10 mouse cellular contexts compared by ENCODE assay signal in the genomic region with DNA sequence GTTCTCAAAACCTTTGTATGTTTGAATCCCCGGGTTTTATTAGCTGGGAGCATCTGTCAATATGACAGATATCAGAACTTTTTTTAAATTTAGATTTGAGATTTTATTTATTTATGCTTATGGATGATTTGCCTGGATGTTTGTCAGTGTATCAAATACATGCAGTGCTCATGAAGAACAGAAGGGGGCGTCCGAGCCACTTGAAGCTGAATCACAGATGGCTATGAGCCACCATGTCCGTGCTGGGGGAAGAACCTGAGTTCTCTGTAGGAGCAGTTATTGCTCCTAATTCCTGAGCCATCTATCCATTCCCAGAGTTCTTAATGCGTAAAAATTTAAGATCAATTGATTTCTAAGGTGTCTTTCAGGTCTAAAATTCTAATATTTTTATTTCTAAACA. TPM values are rescaled to one million over a fixed set of nuclear protein-coding genes. Genes with fewer than 3 reads are reported as not detected.
DNase-seq lines count a peak whose midpoint lies in the region; ATAC-seq and TF ChIP-seq lines count a peak whose summit lies in the region.
"Had no signal": no experiment of that assay in that cellular context is flagged by ENCODE, and none has a peak within 500 bp of the region (broad histone marks: within the 10 kb centered on the region; RNA-seq: fewer than 3 reads in every experiment).

No protein-coding gene starts in this region.

- H3K4me3 ChIP-seq in hindbrain, postnatal 0 days (ENCODE audit: low read length) = no peak overlapping the region
- H3K4me3 ChIP-seq in hindbrain, embryonic 12.5 days = no peak overlapping the region
- H3K4me3 ChIP-seq in liver, embryonic 14.5 days (ENCODE audit: insufficient read depth in 1 of 2, low read depth in 2 of 2, low read length in 2 of 2) = no peak overlapping the region
- H3K4me3 ChIP-seq in forebrain, embryonic 15.5 days = no peak overlapping the region
- H3K4me3 ChIP-seq: hindbrain, embryonic 15.5 days had no signal

- H3K4me2 ChIP-seq in hindbrain, postnatal 0 days (ENCODE audit: low read depth, low read length) = no peak overlapping the region
- H3K4me2 ChIP-seq in hindbrain, embryonic 12.5 days (replicated peaks) = no peak overlapping the region
- no peak overlapping the region for H3K4me2 ChIP-seq in liver, embryonic 14.5 days (ENCODE audit: low read depth)
- H3K4me2 ChIP-seq in forebrain, embryonic 15.5 days (replicated peaks) = no peak overlapping the region
- H3K4me2 ChIP-seq: hindbrain, embryonic 15.5 days had no signal

- TF ChIP-seq EP300 in liver, embryonic 14.5 days (IDR thresholded peaks at IDR 0.05; ENCODE audit: low read depth) = no peak

- DNase-seq in hindbrain, postnatal 0 days (ENCODE audit: low spot score) = no peak
- peak; percentile 63 for DNase-seq in CD4-positive helper T cell, adult 2 months (ENCODE audit: low read depth, low spot score)
- peak; percentile 22 for DNase-seq in adrenal gland, postnatal 10 days
- peak in 1 of 3 experiments; percentile 6 for DNase-seq in liver, embryonic 14.5 days (ENCODE audit: low read depth in 3 of 3, low spot score in 3 of 3)
- DNase-seq in testis, postnatal 10 days (ENCODE audit: low spot score) = peak; percentile 40
- DNase-seq in ovary, adult 18-20 months (ENCODE audit: low spot score) = no peak

- H3K4me1 ChIP-seq in hindbrain, postnatal 0 days (ENCODE audit: insufficient read depth, low read length) = no peaks in the 10 kb centered on the region
- H3K4me1 ChIP-seq in hindbrain, embryonic 12.5 days = no peaks in the 10 kb centered on the region
- no peaks in the 10 kb centered on the region for H3K4me1 ChIP-seq in liver, embryonic 14.5 days (replicated peaks; ENCODE audit: control insufficient read depth in 2 of 2, insufficient read depth in 2 of 2, low read length in 1 of 2)
- no peaks in the 10 kb centered on the region for H3K4me1 ChIP-seq in forebrain, embryonic 15.5 days
- H3K4me1 ChIP-seq: hindbrain, embryonic 15.5 days had no signal

- no peaks in the 10 kb centered on the region for H3K36me3 ChIP-seq in hindbrain, postnatal 0 days (ENCODE audit: insufficient read depth, low read length)
- H3K36me3 ChIP-seq in hindbrain, embryonic 12.5 days = no peaks in the 10 kb centered on the region
- H3K36me3 ChIP-seq in liver, embryonic 14.5 days (replicated peaks; ENCODE audit: control insufficient read depth, insufficient read depth, low read depth) = no peaks in the 10 kb centered on the region
- H3K36me3 ChIP-seq in forebrain, embryonic 15.5 days = no peaks in the 10 kb centered on the region
- H3K36me3 ChIP-seq: hindbrain, embryonic 15.5 days had no signal

- no peaks in the 10 kb centered on the region for H3K9me3 ChIP-seq in hindbrain, postnatal 0 days (ENCODE audit: low read length)
- H3K9me3 ChIP-seq in hindbrain, embryonic 12.5 days (replicated peaks) = no peaks in the 10 kb centered on the region
- H3K9me3 ChIP-seq in liver, embryonic 14.5 days (ENCODE audit: control insufficient read depth, low read length) = no peaks in the 10 kb centered on the region
- H3K9me3 ChIP-seq in forebrain, embryonic 15.5 days = no peaks in the 10 kb centered on the region
- H3K9me3 ChIP-seq: hindbrain, embryonic 15.5 days had no signal

- TF ChIP-seq CTCF in hindbrain, postnatal 0 days (IDR thresholded peaks at IDR 0.05; ENCODE audit: low read depth) = peak; percentile 37
- peak; percentile 41 for TF ChIP-seq CTCF in liver, embryonic 14.5 days (IDR thresholded peaks at IDR 0.05; ENCODE audit: low read depth)

- no peak overlapping the region for H3K27ac ChIP-seq in hindbrain, postnatal 0 days
- H3K27ac ChIP-seq in hindbrain, embryonic 12.5 days = no peak overlapping the region
- no peak overlapping the region for H3K27ac ChIP-seq in liver, embryonic 14.5 days
- H3K27ac ChIP-seq in forebrain, embryonic 15.5 days (replicated peaks) = no peak overlapping the region
- H3K27ac ChIP-seq: hindbrain, embryonic 15.5 days; macrophage had no signal

- no peaks in the 10 kb centered on the region for H3K27me3 ChIP-seq in hindbrain, postnatal 0 days (ENCODE audit: insufficient read depth, low read length)
- H3K27me3 ChIP-seq in hindbrain, embryonic 12.5 days = no peaks in the 10 kb centered on the region
- no peaks in the 10 kb centered on the region for H3K27me3 ChIP-seq in liver, embryonic 14.5 days (ENCODE audit: control insufficient read depth, insufficient read depth, low read length)
- H3K27me3 ChIP-seq in forebrain, embryonic 15.5 days = no peaks in the 10 kb centered on the region
- H3K27me3 ChIP-seq: hindbrain, embryonic 15.5 days had no signal

- no peak overlapping the region for H3K9ac ChIP-seq in hindbrain, postnatal 0 days (replicated peaks; ENCODE audit: low read length)
- no peak overlapping the region for H3K9ac ChIP-seq in hindbrain, embryonic 12.5 days
- H3K9ac ChIP-seq in liver, embryonic 14.5 days (replicated peaks) = no peak overlapping the region
- no peak overlapping the region for H3K9ac ChIP-seq in forebrain, embryonic 15.5 days (replicated peaks)
- H3K9ac ChIP-seq: hindbrain, embryonic 15.5 days had no signal

- no peak for ATAC-seq in hindbrain, postnatal 0 days
- no peak for ATAC-seq in hindbrain, embryonic 12.5 days (ENCODE audit: low FRiP score)
- no peak for ATAC-seq in liver, embryonic 14.5 days (ENCODE audit: insufficient read depth)
- ATAC-seq in forebrain, embryonic 15.5 days (replicated peaks) = no peak

- WGBS in hindbrain, postnatal 0 days = 17% methylated on average over 5 of the region's 5 CpGs
- 17% methylated on average over 5 of the region's 5 CpGs for WGBS in hindbrain, embryonic 12.5 days
- WGBS in liver, embryonic 14.5 days (ENCODE audit: insufficient replicate concordance) = 15% methylated on average over 5 of the region's 5 CpGs
- 18% methylated on average over 5 of the region's 5 CpGs for WGBS in forebrain, embryonic 15.5 days

RNA-seq across cellular contexts. Expression of a gene that starts 12.4 kb away (rescaled TPM):
- total RNA-seq in hindbrain, postnatal 0 days (2014; rRNA removed) = not detected in 2 replicates
- not detected in 2 replicates for polyA plus RNA-seq in hindbrain, postnatal 0 days (2015; fragmentation: Nextera tagmentation; extraction: Ambion mirVana)
- not detected in 2 replicates for polyA plus RNA-seq in hindbrain, embryonic 12.5 days (2016; fragmentation: Nextera tagmentation; extraction: Ambion mirVana)
- not detected for total RNA-seq in adrenal gland, postnatal 10 days (2021)
- polyA plus RNA-seq in liver, embryonic 14.5 days (2012; rRNA removed) = not detected in 2 replicates
- polyA plus RNA-seq in liver, embryonic 14.5 days (2014; fragmentation: Nextera tagmentation; extraction: Ambion mirVana) = not detected in 2 replicates
- not detected in 2 replicates for polyA plus RNA-seq in forebrain, embryonic 15.5 days (2015; fragmentation: Nextera tagmentation; extraction: Ambion mirVana)
- polyA plus RNA-seq: hindbrain, embryonic 15.5 days; macrophage had no signal

RNA-seq across cellular contexts. Expression of a gene that starts 19.0 kb away (rescaled TPM):
- not detected in 2 replicates for total RNA-seq in hindbrain, postnatal 0 days (2014; rRNA removed)
- not detected in 2 replicates for polyA plus RNA-seq in hindbrain, postnatal 0 days (2015; fragmentation: Nextera tagmentation; extraction: Ambion mirVana)
- polyA plus RNA-seq in hindbrain, embryonic 12.5 days (2016; fragmentation: Nextera tagmentation; extraction: Ambion mirVana) = not detected in 2 replicates
- not detected for total RNA-seq in adrenal gland, postnatal 10 days (2021)
- not detected in 2 replicates for polyA plus RNA-seq in liver, embryonic 14.5 days (2012; rRNA removed)
- polyA plus RNA-seq in liver, embryonic 14.5 days (2014; fragmentation: Nextera tagmentation; extraction: Ambion mirVana) = not detected in 2 replicates
- not detected in 2 replicates for polyA plus RNA-seq in forebrain, embryonic 15.5 days (2015; fragmentation: Nextera tagmentation; extraction: Ambion mirVana)
- polyA plus RNA-seq: hindbrain, embryonic 15.5 days; macrophage had no signal

RNA-seq across cellular contexts. Expression of a gene that starts 48.1 kb away (rescaled TPM):
- not detected in 2 replicates for total RNA-seq in hindbrain, postnatal 0 days (2014; rRNA removed)
- polyA plus RNA-seq in hindbrain, postnatal 0 days (2015; fragmentation: Nextera tagmentation; extraction: Ambion mirVana) = not detected in 2 replicates
- not detected in 2 replicates for polyA plus RNA-seq in hindbrain, embryonic 12.5 days (2016; fragmentation: Nextera tagmentation; extraction: Ambion mirVana)
- not detected for total RNA-seq in adrenal gland, postnatal 10 days (2021)
- not detected in 2 replicates for polyA plus RNA-seq in liver, embryonic 14.5 days (2012; rRNA removed)
- polyA plus RNA-seq in liver, embryonic 14.5 days (2014; fragmentation: Nextera tagmentation; extraction: Ambion mirVana) = not detected in 2 replicates
- polyA plus RNA-seq in forebrain, embryonic 15.5 days (2015; fragmentation: Nextera tagmentation; extraction: Ambion mirVana) = not detected in 2 replicates
- polyA plus RNA-seq: hindbrain, embryonic 15.5 days; macrophage had no signal

RNA-seq across cellular contexts. Expression of a gene that starts 53.4 kb away (rescaled TPM):
- not detected in 2 replicates for total RNA-seq in hindbrain, postnatal 0 days (2014; rRNA removed)
- polyA plus RNA-seq in hindbrain, postnatal 0 days (2015; fragmentation: Nextera tagmentation; extraction: Ambion mirVana) = not detected in 2 replicates
- not detected in 2 replicates for polyA plus RNA-seq in hindbrain, embryonic 12.5 days (2016; fragmentation: Nextera tagmentation; extraction: Ambion mirVana)
- total RNA-seq in adrenal gland, postnatal 10 days (2021) = not detected
- polyA plus RNA-seq in liver, embryonic 14.5 days (2012; rRNA removed) = not detected in 2 replicates
- not detected in 2 replicates for polyA plus RNA-seq in liver, embryonic 14.5 days (2014; fragmentation: Nextera tagmentation; extraction: Ambion mirVana)
- polyA plus RNA-seq in forebrain, embryonic 15.5 days (2015; fragmentation: Nextera tagmentation; extraction: Ambion mirVana) = not detected in 2 replicates
- polyA plus RNA-seq: hindbrain, embryonic 15.5 days; macrophage had no signal

Comparison
In these comparisons a context has a peak if more than half of its experiments do, and no peak if none do; other contexts are left out.
1. DNase-seq: peak in CD4-positive helper T cell, adult 2 months (single experiment), adrenal gland, postnatal 10 days (single experiment) and testis, postnatal 10 days (single experiment); none in hindbrain, postnatal 0 days (single experiment) and ovary, adult 18-20 months (single experiment).